Mouse (Mus musculus) gastrocnemius, postnatal 36 days (tissue): ENCODE measurements around the gene Acsl4. TPM values are rescaled to one million over a fixed set of nuclear protein-coding genes. Genes with fewer than 3 reads are reported as not detected.

Experiments used
- total RNA-seq, 2 experiments: library from RNA; stranded (reverse); gene quantifications; 2 replicates each; pipeline ENCODE4 v1.2.3; 2021

Acsl4 gene
- total RNA-seq, 2 experiments from 2014 or later = 20.5 to 20.9 TPM

Other genes starting within 250 kb of the Acsl4 start
- gene Gucy2f, start 193.6 kb downstream of the Acsl4 start, total RNA-seq = not detected
- 1 to 10 TPM; 2.4 to 2.8 TPM for gene Nxt2, start 163.8 kb downstream of the Acsl4 start, total RNA-seq
- 1 to 10 TPM; 3.5 to 4.1 TPM for gene Kcne1l, start 84.2 kb downstream of the Acsl4 start, total RNA-seq